Mouse (Mus musculus) embryonic fibroblast, embryonic 13.5 days (primary cell): ENCODE data around the gene Naif1.

Experiments
- CTCF ChIP-seq: IDR thresholded peaks from 2 replicates; pipeline ENCODE4 v1.5.1; 2011; ENCODE audit warnings: mild to moderate bottlenecking, control low read depth, low read length, moderate library complexity, borderline replicate concordance; ENCODE audit not compliant: insufficient read depth
- POLR2A ChIP-seq: IDR thresholded peaks from 2 replicates; pipeline ENCODE4 v1.6.1; 2011; ENCODE audit warnings: low read depth, mild to moderate bottlenecking, control low read depth, low read length, moderate library complexity

DNA sequence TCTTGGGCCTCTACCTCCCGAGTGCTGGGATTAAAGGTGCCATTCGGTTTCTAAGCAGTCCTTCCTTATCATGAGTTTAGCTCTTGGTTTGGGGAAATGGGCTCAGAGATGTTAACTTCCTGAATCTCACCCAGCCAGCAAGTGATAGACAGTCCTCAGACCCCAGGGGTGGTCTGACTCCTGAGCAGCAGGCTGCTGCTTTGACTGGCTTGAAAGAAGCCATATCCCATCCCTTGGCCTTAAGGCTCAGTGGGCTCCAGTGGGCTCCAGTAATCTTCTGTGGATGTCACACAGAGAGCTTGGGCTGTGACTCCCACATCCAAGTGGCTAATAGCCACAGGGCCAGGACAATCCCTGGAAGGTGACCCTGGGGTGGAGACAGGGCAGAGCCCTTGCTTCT, 44.3 kb downstream of the Naif1 start:
- no peak for TF ChIP-seq CTCF
- TF ChIP-seq POLR2A = no peak
